Mouse (Mus musculus) Muller cell, postnatal 12 days (primary cell): ENCODE measurements at regions not wholly inside any gene's neighbourhood (a gene's known extent, or its start where the extent isn't known, plus 50 kb on each side); places are given as distances from the start of the nearest gene placed in this dataset.

Experiments used
- DNase-seq: peaks from one replicate; pipeline ENCODE4 v3.0.0-alpha.2; 2015; ENCODE audit errors: inconsistent ontology term

DNA sequence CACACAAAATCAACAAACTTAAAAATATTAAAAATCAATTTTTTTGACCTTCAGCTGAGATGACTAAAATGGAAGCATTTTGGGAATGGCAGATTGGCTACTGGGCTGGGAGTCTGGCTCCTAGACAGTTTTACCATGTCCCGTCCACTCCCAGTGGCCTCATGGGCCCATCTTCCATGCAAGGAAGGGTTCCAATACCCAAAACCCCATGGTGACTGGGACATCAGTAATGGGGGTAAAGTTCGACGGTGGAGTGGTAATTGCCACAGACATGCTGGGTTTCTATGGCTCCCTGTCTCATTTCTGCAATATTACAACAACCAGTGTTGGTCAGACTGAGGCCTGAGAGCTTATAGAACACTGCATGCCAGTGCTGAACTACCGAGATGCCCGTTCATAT is 82.2 kb downstream of the Il20rb start:
- DNase-seq, result no peak

DNA sequence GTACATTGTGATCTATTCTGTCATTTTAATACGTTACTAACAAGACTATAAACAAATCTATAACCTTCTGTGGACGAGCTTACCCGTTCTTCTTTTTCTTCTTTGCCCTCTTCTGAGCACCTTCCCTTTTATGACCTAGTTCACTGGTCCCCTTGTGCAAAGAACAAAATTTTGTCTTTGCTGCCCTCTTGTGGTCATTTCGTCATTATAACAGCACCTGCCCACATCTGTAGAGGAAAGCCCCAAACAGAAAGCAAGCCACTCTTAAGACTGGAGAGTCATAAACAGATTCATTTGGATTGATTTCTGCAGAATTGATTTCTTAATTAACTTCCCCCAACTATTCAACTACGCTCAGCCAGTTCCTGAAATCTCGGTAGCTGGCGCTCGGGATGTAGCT is 86.2 kb downstream of the Il20rb start:
- DNase-seq, result peak; percentile 38

DNA sequence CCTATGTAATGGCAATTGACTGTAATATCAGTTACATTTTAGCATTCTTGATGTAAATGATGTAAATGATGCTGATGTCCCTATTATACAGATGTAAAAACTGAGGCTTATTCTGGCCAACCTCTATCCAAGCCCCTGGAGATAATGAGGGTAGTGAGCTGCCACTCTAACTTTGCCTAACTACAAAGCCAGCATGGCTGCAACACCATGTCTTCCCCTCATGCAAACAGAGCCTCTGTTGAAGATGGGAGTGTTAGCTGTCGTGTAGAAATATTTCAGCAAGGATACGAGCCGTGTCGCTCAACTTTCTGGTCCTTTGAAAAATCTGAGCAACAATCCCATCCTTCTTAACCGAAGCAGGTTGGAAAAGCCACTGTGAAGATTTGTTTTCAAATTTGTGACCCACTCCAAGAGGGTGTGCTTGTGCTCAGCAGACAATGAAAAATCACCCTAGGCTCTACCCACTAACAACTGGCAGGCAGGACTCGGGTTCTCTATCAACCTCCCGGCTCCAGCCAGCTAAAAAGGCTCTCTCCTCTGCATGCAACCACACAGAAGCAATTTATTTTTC is 90.2 kb downstream of the Il20rb start:
- no peak for DNase-seq

DNA sequence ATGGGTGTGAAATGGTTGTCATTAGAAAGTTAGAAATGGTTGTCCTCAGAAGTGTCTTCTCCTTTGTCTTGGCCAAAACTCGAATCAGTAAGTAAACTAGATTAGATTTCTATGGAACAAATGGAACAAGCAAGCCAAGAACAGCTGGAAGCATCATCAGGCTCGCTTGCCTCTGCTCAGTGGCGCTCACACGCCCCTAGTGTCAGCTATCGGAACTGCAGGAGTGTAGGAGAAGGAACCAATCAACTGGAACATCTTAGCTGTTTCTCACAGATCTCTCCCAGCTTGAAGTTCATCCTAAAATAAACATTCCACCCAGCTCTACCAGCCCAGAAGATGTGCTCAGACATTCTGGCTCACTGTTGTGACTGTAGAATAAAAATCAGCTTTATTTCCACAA is 90.9 kb downstream of the Il20rb start:
- DNase-seq, result peak; percentile 23

DNA sequence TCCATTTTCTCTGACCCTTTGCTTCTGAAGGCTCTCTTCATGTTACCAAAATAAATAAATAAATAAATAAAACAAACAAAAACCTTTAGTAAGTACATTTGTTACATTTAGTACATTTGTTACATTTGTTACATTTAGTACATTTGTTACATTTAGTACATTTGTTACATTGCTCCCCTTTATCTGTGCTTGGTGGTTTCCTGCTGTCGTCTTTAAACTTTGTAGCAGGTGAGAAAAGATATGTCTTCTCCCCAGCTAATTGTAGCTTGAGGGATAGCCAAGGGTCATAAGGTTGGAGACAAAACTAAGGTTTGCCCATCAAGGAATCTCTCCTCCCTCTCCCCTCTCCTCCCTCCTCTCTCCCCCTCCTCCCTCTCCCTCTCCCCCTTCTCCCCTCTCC is 92.0 kb downstream of the Il20rb start:
- DNase-seq, result no peak

DNA sequence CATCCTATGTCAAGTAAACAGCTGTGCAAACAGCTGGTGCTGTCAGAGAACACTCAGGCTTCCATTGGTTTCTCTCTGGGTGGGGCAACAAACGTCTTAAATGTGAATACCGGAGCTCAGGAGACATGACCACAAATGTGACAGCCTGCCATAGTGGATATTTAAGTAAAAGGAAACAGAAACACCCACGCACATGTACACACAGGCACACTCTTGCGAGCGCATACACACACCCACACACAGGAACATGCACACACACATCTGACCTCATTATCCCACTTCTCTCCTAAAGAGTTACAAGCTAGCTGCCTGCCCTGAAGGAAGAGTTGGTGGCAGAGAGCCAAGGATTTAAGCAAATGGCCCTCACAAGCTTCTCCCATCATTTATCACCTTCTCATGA is 92.4 kb downstream of the Il20rb start:
- DNase-seq, result no peak

DNA sequence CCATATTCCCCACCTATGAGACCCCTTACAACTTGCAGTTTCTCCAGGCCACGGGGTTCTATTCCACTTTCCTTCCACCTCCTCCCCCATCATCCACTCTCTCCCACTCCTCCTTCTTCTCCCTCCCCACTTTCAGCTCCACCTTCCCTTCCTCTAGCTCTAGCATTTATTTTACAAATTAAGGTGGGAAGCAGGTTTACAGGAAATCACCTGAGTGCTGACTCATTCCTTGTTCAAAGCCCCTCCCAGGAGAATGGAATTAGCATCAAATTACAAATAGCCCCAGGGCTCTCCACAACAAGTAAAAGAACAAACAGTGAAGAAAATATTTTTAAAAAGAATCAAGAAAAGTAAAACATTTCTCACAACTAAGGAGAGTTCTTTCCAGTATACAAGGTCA is 94.3 kb downstream of the Il20rb start:
- DNase-seq, result no peak

DNA sequence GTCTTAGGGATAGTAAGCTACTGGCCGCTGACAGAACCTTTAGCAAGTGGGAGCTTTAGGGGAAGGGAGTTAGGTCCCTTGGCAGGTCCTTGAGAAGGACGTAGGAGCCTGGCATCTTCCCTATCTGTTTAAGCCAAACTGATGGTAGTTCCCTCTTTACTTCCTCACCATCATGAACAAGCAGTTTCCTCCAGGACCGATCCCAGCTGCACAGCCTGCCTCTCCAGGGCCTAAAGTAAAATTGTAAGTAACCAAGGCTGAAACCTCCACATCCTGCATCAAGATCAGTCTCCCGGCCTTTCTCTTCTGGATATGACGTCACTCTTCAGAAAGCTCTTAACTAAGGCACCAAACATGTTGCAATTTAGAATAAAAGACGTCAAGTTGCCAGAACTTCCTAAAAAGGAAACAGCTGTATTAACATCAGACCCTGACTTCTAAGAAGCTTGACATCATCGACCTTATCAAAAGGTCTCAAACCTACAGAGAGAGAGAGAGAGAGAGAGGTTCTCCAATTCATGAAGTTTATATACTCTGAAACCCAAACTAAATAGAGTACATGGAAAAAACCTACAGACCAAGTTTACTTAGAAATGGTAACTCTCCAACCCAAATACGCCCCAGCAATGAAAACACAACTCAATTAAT is 94.9 kb downstream of the Il20rb start:
- no peak for DNase-seq

DNA sequence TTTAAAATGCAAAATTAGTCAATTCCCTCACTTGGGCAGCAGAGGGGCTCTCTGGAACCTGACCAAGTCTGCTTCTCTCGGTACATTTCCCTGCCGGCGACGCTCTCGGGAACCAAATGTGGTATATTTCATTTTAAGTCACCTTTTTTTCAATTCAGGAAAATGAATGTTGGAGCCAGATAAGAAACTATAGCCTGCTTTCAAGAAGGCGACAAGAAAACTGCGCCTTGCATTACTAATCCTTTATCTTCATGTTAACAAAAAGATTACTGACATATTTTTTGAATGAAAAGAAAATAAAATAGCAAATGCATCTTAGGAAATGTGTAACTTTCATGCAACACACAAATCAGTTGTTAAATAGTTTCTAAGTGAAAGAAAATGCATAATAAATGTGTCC is 98.2 kb downstream of the Il20rb start:
- no peak for DNase-seq

DNA sequence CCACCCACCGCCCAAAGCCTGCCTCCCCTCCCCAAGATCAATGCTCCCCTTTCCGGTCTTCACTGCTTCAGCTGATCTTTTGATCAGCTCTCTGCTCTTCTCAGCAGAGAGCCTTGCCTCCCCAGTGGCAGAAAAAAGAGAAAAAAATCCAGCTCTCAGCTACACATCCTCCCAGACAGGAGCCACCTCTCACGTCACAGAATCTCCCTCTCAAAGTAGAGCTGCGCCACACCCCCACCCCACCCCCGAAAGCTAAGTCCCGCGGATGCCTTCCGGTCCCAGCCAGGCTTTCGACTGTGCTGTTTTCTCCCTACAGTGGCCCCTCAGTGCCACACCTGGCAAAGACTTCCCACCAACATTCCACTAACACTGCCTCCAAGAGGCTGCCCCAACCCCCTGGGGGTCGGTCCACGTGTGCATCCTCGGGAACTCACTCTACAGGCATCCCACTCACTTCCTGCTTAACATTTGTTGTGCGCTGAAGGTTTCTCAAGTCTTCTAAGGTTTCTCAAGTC is 99.4 kb downstream of the Il20rb start:
- DNase-seq, result no peak

DNA sequence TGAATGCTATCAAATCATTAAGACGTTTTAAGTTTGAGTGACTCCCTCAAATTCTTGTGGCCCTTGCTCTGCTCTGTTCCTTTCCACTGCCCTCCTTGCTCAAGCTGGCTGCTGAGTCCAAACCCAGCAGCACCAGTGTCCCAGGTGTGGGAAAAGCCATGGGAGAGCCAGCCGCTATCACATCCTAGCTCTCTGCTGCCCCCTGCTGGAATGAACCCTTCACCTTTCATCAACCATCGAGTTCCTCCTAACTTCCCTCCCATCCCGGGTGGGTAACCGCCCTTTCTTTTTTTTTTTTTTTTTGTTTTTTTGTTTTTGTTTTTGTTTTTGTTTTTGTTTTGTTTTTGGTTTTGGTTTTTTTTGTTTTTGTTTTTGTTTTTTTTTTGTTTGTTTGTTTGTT is 104.1 kb downstream of the Il20rb start:
- peak; percentile 12 for DNase-seq

DNA sequence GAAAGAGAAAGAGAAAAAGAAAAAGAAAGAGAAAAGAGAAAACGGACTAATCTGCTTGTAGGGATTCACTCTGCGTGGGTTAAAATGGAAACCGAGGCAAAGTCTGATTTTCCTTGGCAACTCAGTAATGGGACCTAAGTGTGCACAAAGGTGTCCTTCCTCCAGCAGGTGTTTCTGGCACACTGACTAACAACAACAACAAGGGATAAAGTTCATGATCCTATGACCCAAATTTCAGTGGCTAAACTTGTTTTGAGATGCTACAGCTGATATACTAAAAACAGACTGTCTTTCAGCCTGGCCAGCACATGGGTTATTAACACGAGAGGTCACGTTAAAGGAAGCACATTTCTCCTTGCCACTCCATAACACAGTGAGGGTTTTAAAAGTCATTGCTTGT is 116.7 kb downstream of the Il20rb start:
- DNase-seq, result no peak

DNA sequence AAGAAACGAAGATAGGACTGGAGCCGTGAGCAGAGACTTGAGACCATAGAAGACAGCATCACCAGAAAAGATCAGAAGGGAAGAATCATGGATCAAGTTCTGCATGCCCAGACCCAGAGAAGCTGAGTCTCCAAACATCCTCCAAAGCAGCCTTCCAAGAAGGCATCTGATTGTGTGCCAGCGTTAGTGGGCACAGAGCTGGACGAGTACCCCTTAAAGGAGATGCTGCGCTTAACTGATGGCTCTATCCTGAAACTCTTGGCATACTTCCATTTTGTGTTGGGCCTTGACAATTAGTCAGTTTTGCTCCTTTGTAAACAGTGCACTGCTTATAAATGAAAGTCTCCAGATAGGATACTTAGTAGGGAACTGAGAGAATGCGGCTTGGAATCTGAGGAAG is 119.8 kb downstream of the Il20rb start:
- no peak for DNase-seq

DNA sequence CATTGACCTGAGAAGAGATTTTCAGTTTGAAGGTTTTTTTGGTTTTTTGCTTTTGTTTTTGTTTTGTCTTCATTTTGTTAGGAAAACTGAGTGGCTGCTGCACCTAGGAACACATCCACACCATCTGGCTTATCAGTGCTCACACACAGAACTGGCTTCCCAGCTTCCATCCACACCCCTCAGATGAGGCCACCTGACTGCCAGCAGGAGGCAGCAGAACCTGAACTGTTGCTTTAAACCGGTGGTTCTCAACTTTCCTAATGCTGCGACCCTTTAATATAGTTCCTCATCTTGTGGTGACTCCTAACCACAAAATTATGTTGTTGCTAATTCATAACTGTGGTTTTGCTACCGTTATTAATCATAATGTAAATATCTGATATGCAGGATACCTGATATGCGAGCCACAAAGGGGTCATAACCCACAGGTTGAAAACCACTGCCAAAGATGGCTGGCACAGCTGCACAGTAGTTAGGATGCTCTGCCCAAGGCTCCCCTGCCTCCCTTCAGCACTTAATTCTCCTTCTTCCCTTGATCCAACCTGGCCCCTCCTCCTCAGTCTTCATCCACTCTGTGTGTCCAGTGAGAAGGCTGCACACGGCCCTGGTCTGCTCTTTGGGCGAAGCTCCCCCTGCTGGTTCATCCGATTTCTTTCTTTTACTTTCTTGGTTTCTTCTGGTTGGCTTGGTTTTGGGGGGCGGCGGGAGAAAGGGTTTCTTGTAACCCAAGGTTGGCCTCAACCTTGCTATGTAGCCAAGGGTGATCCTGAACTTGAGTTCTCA is 126.5 kb downstream of the Il20rb start:
- DNase-seq, result peak; percentile 1

DNA sequence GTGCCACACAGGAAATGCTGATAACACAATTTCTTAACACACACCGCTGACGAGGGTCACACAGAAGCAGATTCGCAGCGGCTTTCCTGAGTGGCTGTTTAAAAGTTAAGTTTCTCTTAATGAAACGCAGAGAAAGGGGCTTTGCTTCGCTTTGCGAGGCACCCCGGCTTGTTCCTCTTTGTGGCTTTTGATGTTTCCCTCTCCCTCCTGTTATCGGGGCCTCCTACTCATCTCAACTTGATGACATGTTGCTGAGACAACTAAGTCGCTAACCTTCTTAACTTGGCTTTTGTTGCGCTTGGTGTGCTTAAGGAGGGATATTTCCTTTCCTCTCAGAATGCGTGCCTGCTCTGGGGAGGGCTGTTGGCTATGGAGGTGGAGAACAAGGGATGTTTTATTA is 129.0 kb downstream of the Il20rb start:
- no peak for DNase-seq

DNA sequence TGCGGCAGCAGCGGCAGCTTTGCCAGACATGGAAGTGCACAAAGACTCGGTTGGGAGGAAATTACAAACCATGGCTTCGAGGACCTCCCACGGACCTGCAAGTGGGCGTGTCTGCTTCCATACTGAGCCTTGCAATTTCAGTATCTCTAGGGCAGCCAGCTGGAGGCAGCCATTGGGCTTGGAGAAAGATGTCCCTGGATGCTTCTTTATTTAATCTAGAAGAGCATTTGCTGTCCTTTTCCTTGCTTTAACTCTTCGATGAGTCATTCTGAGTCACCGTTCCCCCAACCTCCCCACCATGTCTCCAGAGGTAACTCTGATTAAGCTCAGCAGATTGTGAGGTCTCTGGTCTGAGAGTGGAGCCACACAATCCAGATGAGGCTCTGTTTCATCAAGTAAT is 145.8 kb downstream of the Il20rb start:
- no peak for DNase-seq

DNA sequence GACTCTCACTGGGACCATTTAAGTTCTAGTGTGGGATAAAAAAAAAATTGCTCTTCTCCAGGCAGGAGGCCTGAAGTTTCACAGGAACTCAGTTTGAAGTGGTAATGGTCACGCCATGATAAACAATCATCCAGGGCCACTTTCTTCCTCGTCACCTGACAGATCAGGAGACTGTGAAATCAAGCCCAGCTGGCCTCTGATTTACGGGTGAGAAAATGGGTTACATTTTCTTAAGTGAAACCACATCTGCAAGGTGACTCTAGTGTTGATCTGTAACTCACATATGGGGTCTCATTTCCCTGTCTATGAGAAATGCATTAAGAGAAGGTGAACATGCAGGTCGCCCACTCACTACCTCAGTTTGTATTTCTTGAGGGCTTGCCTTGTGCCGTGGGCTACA is 178.8 kb downstream of the Il20rb start:
- no peak for DNase-seq

DNA sequence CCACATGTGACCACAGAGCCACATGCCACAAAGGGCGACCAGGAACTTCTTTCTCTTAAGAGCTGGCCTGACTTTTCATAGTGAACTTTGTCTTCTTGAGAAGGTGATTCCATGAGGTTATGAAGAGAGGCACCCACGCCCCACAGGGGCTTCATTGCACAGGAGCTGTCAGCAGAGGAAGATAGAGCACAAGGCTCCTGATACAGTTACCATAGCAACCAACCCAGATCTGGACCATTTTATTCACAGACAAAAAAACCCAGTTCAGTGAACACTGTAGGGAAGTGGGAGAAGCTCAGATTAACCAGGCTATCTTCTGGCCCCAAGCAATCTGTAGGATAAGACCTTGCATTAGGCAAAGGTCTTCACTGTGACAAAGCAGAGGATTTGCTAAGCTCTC is 179.2 kb downstream of the Il20rb start:
- no peak for DNase-seq

DNA sequence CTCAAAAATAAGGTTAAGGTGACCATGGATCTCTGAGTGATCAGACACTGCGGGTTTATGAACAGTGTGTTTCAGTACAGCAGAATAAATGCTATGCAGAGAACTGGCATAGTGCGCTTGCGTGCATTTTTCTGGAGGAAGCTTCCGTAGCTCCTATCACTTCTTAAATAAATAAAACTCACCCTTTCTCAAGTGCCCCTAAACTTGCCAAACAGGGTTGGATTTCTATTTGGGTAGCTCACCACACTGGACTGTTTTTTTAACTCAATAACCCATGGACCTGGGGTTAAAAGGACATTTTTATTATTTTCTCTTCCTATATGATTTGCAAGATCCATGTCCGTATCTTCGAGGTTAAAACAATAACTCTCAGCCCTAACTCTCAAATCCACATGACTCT is 182.8 kb downstream of the Il20rb start:
- DNase-seq, result no peak

DNA sequence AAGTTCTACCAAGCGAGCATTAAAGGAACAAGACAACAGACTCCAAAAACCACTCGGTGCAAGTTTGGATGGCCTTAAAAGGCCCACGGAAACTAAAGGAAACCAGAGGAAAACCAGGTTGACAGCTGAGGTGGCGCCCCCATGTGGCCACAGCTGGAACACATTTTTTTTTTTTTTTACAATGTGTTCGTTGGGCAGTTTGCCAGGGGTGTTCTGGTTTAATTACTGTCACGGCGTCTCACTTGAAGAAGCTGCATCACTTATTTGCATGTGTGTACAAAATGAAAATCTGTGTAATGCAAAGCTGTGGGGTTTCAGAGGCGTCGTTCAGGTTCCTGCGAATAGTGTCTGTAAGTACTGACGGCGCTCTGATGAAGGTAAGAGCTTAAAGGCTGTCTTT is 185.0 kb downstream of the Il20rb start:
- peak; percentile 42 for DNase-seq

DNA sequence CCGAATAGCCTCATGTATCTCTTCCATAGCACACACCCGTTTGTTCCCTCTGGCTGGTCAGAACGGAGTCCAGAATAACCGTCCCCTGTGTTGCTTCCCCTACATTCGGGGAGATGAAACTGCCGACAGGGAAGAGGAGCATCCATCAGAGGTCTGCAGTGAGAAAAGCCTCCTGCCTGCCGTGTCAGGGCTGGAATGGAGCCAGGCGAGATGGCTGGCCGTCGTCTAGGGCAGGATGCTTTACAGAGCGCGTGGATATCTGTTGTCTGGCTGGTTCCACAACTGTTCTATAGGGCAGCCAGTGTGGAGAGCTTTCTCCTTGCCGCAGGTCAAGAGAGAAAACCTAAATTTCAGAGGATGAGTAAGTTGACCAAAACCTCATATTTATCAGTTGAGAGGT is 209.2 kb downstream of the Il20rb start:
- DNase-seq, result no peak

DNA sequence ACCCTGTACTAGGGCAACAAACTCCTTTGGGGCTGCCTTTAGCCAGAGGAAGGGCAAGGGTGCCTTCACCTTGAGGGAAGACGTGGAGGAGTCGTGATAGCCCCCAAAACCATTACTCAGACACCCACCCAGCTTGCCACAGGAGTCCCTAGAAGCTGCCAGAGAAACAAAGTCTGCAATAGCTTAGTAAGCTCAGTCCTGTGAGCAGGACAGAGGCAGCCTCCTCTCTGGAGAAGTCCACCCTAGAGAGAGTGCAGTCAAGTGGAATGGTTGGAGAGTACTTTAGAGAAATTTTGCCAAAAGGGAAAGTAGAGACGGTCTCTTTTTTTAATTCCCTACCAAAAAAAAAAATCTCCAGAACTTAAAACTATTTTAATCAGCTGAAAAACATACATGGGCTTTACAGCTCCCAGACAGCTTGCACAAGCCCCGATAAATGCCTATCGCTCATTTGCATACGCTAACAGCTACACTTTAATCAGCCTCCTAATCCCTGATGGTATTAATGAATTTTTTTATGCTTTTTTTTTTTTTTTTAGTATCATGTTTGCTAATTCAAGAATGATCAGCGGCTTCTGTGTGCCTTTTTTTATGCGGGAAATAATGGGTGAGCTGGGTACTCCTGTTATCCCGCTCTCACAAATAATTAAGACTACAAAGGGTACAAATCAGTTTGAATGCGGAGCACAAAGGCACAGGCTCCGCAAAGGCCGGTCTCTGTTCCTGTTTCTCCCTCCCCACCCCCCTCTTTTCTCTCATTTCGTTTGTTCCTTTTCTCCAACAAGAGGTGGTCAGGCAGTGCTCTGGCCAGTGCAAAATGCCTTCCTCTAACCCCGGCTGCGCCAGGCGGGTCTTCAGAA is 219.8 kb downstream of the Il20rb start:
- peak; percentile 13 for DNase-seq
